Mouse (Mus musculus): Measurements from ENCODE around the gene Ece1. TPM values are rescaled to one million over a fixed set of nuclear protein-coding genes. Genes with fewer than 3 reads are reported as not detected.

The Ece1 gene
- polyA plus RNA-seq, 1 experiment from 2014 or later = 22.9 TPM

DNA sequence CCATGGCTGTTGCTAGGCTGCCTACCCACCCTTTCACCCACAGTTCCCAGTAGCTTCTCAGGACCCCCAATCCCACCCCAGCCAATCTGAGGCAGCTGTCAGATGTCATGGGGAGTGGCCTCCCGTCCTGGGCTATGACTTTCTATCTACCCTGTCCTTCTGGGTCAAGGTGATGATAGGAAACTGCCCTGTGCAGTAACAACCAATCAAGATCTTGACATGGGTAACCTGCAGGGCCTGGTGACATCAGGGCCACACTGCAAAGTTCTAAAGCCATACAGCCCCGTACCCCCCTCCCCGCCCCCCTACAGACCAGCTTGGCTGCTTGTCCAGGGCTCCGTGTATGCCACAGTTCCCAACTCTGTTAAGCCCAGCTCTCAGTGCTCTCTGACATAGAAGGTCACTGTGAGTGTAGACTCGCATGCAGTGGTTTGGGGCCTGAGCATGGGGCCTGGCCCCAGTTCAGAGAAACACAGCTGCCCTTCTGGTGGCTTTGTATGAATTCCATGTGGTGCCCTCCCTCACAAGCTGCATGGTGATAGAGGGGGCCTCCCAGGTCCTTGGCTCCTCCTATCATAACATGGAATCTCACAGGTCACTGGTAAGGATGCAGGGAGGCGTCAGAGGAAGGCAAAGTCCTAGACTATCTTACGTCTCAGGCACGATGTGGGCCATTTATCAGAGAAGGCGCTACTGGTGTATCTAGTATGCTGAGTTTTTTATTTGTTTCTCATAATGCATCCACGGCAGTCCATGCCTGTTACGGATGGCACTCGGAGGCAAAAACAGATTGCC lies 65.9 kb downstream of the Ece1 start:
- H3K36me3 ChIP-seq (ENCODE audit: control insufficient read depth, insufficient read depth, low read length) = peaks cover 4% of the 10 kb centered on the region; the same call in 1 of the 2 replicates
- no peaks in the 10 kb centered on the region for H3K9me3 ChIP-seq (ENCODE audit: control insufficient read depth, low read length)
- no peak overlapping the region for H3K9ac ChIP-seq (ENCODE audit: low read length)
- 84% methylated on average over 12 of the region's 12 CpGs for WGBS
- no peak for TF ChIP-seq CTCF (IDR thresholded peaks at IDR 0.05; ENCODE audit: low read depth)
- TF ChIP-seq EP300 (optimal IDR thresholded peaks at IDR 0.05) = no peak
- H3K27me3 ChIP-seq (ENCODE audit: control insufficient read depth, insufficient read depth, low read length) = no peaks in the 10 kb centered on the region
- H3K4me1 ChIP-seq (replicated peaks; ENCODE audit: control insufficient read depth, insufficient read depth) = peaks cover 21% of the 10 kb centered on the region
- ATAC-seq (ENCODE audit: low FRiP score, low TSS enrichment) = no peak
- DNase-seq (ENCODE audit: low spot score) = no peak
- H3K4me2 ChIP-seq (replicated peaks; ENCODE audit: low read depth) = no peak overlapping the region
- H3K27ac ChIP-seq (replicated peaks) = no peak overlapping the region
- H3K4me3 ChIP-seq (ENCODE audit: low read depth, low read length) = no peak overlapping the region

- no peak overlapping the region for H3K4me3 ChIP-seq (ENCODE audit: low read depth, low read length)
- H3K4me2 ChIP-seq (replicated peaks; ENCODE audit: low read depth) = no peak overlapping the region
- peaks cover 4% of the 10 kb centered on the region; the same call in 1 of the 2 replicates for H3K36me3 ChIP-seq (ENCODE audit: control insufficient read depth, insufficient read depth, low read length)
- H3K27ac ChIP-seq (replicated peaks) = no peak overlapping the region; the same call in 1 of the 2 replicates
- no peaks in the 10 kb centered on the region for H3K27me3 ChIP-seq (ENCODE audit: control insufficient read depth, insufficient read depth, low read length)
- 89% methylated on average over 1 of the region's 1 CpGs for WGBS
- H3K9ac ChIP-seq (ENCODE audit: low read length) = no peak overlapping the region
- TF ChIP-seq EP300 (optimal IDR thresholded peaks at IDR 0.05) (no peak), CTCF (IDR thresholded peaks at IDR 0.05; ENCODE audit: low read depth) (no peak)
- ATAC-seq (ENCODE audit: low FRiP score, low TSS enrichment) (no peak), DNase-seq (ENCODE audit: low spot score) (no peak)
- H3K9me3 ChIP-seq (ENCODE audit: control insufficient read depth, low read length) = no peaks in the 10 kb centered on the region
- peaks cover 21% of the 10 kb centered on the region for H3K4me1 ChIP-seq (replicated peaks; ENCODE audit: control insufficient read depth, insufficient read depth)
Observed at GRCm38 (mm10) chr4:137928813-137929212, 66.8 kb downstream of the Ece1 start.

- 53% methylated on average over 15 of the region's 15 CpGs for WGBS
- Histone ChIP-seq H3K27ac (replicated peaks) (peak overlapping the region; percentile 88), H3K4me1 (replicated peaks; ENCODE audit: control insufficient read depth, insufficient read depth) (peaks cover 21% of the 10 kb centered on the region), H3K4me3 (ENCODE audit: low read depth, low read length) (no peak overlapping the region), H3K27me3 (ENCODE audit: control insufficient read depth, insufficient read depth, low read length) (no peaks in the 10 kb centered on the region), H3K4me2 (replicated peaks; ENCODE audit: low read depth) (no peak overlapping the region), H3K9me3 (ENCODE audit: control insufficient read depth, low read length) (no peaks in the 10 kb centered on the region), H3K9ac (ENCODE audit: low read length) (no peak overlapping the region), H3K36me3 (ENCODE audit: control insufficient read depth, insufficient read depth, low read length) (peaks cover 4% of the 10 kb centered on the region; the same call in 1 of the 2 replicates)
- no peak for TF ChIP-seq EP300 (optimal IDR thresholded peaks at IDR 0.05)
- ATAC-seq (ENCODE audit: low FRiP score, low TSS enrichment) = peak; percentile 71
- DNase-seq (ENCODE audit: low spot score) = peak; percentile 50
Observed at GRCm38 (mm10) chr4:137929341-137930016, 67.4 kb downstream of the Ece1 start.

- ATAC-seq (ENCODE audit: low FRiP score, low TSS enrichment) (peak; percentile 54), DNase-seq (ENCODE audit: low spot score) (no peak)
- Histone ChIP-seq H3K27ac (replicated peaks) (peak overlapping the region; percentile 88), H3K9ac (ENCODE audit: low read length) (no peak overlapping the region), H3K27me3 (ENCODE audit: control insufficient read depth, insufficient read depth, low read length) (no peaks in the 10 kb centered on the region), H3K4me1 (replicated peaks; ENCODE audit: control insufficient read depth, insufficient read depth) (peaks cover 21% of the 10 kb centered on the region), H3K4me3 (ENCODE audit: low read depth, low read length) (no peak overlapping the region), H3K4me2 (replicated peaks; ENCODE audit: low read depth) (peak overlapping the region; percentile 25; the same call in 1 of the 2 replicates), H3K36me3 (ENCODE audit: control insufficient read depth, insufficient read depth, low read length) (peaks cover 6% of the 10 kb centered on the region; the same call in 1 of the 2 replicates), H3K9me3 (ENCODE audit: control insufficient read depth, low read length) (no peaks in the 10 kb centered on the region)
- 5% methylated on average over 8 of the region's 9 CpGs for whole genome bisulfite sequencing
- TF ChIP-seq CTCF (IDR thresholded peaks at IDR 0.05; ENCODE audit: low read depth) (no peak), EP300 (optimal IDR thresholded peaks at IDR 0.05) (no peak)
Observed at GRCm38 (mm10) chr4:137930500-137931008, 68.5 kb downstream of the Ece1 start.

DNA sequence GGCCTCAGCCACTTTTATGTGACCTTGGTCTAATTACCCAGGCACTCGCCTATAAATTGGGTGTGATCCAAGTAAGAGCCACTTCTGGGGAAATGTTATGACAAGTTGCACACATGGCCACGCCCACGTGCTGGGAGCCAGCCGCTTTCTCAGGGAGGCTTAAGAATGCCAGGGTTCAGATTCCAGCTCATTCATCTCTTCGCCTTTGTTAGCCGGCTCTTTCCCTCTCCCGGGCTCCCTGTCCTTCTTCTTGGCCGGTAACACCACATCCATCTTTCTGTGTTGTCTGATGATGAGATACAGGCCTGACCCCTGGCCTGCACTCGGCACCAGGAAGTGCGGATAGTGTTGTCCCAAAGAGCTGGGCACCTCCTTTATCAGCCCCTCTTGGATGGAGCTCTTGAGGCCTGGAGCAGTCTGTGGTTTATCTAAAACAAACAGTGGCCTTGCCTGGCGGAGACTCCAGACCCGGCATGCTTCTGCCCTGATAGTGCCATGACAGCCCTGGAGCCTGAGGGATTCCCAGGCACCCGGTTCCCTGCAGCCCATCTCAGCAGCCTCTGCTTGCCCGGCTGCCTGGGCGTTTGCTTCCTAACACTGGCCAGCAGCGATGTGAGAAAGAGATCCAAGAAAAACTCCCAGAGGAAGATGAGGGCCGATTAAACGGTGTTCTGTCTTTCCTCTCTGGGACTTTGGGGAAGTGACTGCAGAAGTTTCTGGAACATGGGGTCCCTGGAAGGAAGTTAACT lies 69.1 kb downstream of the Ece1 start:
- DNase-seq (ENCODE audit: low spot score) (peak; percentile 88), ATAC-seq (ENCODE audit: low FRiP score, low TSS enrichment) (peak; percentile 82)
- Histone ChIP-seq H3K9me3 (ENCODE audit: control insufficient read depth, low read length) (no peaks in the 10 kb centered on the region), H3K4me1 (replicated peaks; ENCODE audit: control insufficient read depth, insufficient read depth) (peaks cover 21% of the 10 kb centered on the region), H3K4me2 (replicated peaks; ENCODE audit: low read depth) (peak overlapping the region; percentile 25), H3K36me3 (ENCODE audit: control insufficient read depth, insufficient read depth, low read length) (peaks cover 6% of the 10 kb centered on the region; the same call in 1 of the 2 replicates), H3K4me3 (ENCODE audit: low read depth, low read length) (no peak overlapping the region), H3K27me3 (ENCODE audit: control insufficient read depth, insufficient read depth, low read length) (no peaks in the 10 kb centered on the region), H3K9ac (ENCODE audit: low read length) (peak overlapping the region; percentile 24; the same call in 1 of the 2 replicates), H3K27ac (replicated peaks) (peak overlapping the region; percentile 88)
- TF ChIP-seq CTCF (IDR thresholded peaks at IDR 0.05; ENCODE audit: low read depth) = no peak
- peak; percentile 21 for TF ChIP-seq EP300 (optimal IDR thresholded peaks at IDR 0.05)
- WGBS = 3% methylated on average over 18 of the region's 18 CpGs

Data from stomach, postnatal 0 days (tissue).